Mouse (Mus musculus): ENCODE measurements around the gene Zdhhc19.

DNA sequence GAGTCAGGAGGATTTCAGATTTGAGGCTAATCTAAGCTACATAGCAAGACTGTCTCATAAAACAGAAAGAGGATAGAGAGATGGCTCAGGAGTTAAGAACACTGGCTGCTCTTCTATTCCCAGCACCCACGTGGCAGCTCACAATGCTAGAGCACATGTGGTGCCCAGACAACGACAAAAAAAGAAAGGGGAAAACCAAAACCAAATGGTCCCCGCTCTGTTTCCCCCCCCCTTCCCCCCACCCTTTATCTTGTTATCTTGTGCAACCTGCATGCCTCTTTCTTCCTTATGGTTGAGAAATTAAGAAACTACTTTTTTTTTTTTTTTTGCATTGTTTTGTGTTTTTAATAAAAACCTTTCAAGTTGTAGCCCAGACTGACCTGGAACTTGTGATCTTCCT is 27.6 kb upstream of the Zdhhc19 start:
- no peak for TF ChIP-seq POLR2A (IDR thresholded peaks at IDR 0.05; ENCODE audit: borderline replicate concordance, insufficient read depth, low read length)
- no peak for TF ChIP-seq CTCF (IDR thresholded peaks at IDR 0.05; ENCODE audit: borderline replicate concordance, insufficient read depth, low read depth, low read length)

All from cerebellum, adult 2 months (tissue).